Mouse (Mus musculus) lung, postnatal 4 days (tissue): ENCODE results near the gene Olfr1333.
"Not testable (repeated sequence)": the region's sequence is repeated elsewhere in the genome, so short reads cannot be mapped to it uniquely, and the experiment has no call there.

Experiments
- DNase-seq, 2 experiments: peaks; one replicate each; pipeline ENCODE4 v3.0.0; 2021

Olfr1333 gene

GRCm38 (mm10) chr4:118836179-118836578 lies at the start of gene Olfr1333:
Olfr1333 (minus strand) TSS chr4:118836279.
- no peak for DNase-seq

DNA sequence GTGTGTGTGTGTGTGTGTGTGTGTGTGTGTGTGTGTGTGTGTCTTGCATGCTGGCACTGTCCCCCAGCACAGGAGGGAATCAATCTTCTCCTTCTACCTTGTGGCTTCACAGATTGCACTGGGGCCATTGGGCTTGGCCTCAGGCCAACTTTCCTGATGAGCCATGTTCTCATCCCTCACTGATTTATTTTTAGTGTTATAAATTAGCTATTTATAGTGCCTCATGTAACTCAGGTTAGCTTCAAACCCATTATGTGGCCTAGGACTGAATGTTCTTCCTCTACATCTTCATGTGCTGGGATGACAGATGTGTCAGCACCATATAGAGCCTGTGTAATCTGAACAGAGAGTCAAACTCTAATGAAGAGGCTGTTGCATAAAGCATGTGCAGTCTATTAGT lies 31.5 kb upstream of the Olfr1333 start:
- DNase-seq, result no peak

- DNase-seq, result no peak
Observed at GRCm38 (mm10) chr4:118864349-118864748, 28.3 kb upstream of the Olfr1333 start, which contains the start of gene Olfr1331. Olfr1331 (plus strand) TSS chr4:118864649.

DNA sequence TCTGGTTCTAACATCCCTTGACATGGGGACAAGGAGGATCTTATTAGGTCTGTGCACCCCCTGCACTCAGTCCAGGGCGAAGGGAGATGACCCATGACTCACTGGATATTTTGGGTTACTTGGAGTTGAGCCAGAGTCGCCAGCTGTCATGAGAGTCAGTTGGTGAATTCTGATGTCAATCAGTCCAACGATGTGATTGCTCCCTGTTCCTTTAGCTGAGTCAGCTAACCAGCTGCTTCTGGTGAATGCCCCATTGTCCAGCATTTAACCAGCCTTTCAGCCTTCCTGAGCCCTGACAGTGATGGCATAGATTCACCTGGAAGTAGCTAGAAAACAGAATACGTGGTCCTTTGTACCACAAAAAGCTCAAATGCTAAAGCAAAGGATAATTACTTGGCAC lies 26.6 kb upstream of the Olfr1333 start:
- no peak for DNase-seq

- no peak for DNase-seq
Observed at GRCm38 (mm10) chr4:118861791-118862190, 25.7 kb upstream of the Olfr1333 start.

GRCm38 (mm10) chr4:118818921-118819320 lies 17.2 kb downstream of the Olfr1333 start:
- DNase-seq, result no peak

DNA sequence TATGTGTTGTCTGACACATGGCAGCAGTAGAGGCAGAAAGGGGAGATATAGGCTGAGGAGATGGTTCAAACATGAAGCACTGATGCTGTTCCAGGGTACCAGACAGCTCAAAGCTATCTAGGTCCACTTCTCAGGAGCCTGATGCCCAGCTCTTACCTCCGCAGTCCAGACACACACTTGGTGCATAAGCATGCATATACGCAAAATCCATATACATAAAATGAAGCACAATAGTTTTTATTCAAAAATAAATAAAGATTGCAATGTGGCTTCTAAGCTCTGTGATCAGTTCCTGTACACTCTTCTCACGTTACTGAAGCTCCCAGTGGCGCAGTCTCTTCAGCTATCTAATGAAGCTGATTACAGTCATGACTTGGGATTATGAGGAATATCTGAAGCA lies 26.2 kb downstream of the Olfr1333 start, which contains the start of gene Olfr1335:
Olfr1335 (minus strand) TSS at position 101 of the 400 bp plus-strand sequence.
- no peak for DNase-seq

- not testable (repeated sequence) for DNase-seq
Observed at GRCm38 (mm10) chr4:118792796-118793195, 43.3 kb downstream of the Olfr1333 start.

- no peak for DNase-seq
Observed at GRCm38 (mm10) chr4:118782486-118782885, 53.6 kb downstream of the Olfr1333 start, which contains the start of gene Olfr1337. Olfr1337 (minus strand) TSS chr4:118782586.
